Mouse (Mus musculus) MEL (cell line): Measurements from ENCODE around the gene A530016L24Rik.

Experiments used
- BHLHE40 ChIP-seq: IDR thresholded peaks from 2 replicates; pipeline ENCODE4 v1.6.1; 2012; ENCODE audit warnings: low read depth, mild to moderate bottlenecking, inconsistent platforms, low read length, improper control_type of control experiment, borderline replicate concordance
- CTCF ChIP-seq, 3 experiments: IDR thresholded peaks in 2 of 3; conservative IDR thresholded peaks in 1 of 3; 2 replicates each; pipeline ENCODE4 v1.5.1; 2011 to 2012; ENCODE audit warnings: low read length in 3 of 3, low read depth in 2 of 3, mild to moderate bottlenecking in 2 of 3, improper control_type of control experiment in 1 of 3, inconsistent platforms in 1 of 3, mixed read lengths in 1 of 3, moderate library complexity in 1 of 3; ENCODE audit not compliant: control insufficient read depth in 1 of 3, insufficient read depth in 1 of 3, poor library complexity in 1 of 3, severe bottlenecking in 1 of 3
- EP300 ChIP-seq, 2 experiments: IDR thresholded peaks; 2 replicates each; pipeline ENCODE4 v1.6.1; 2011; ENCODE audit warnings: improper control_type of control experiment in 2 of 2, low read length in 2 of 2, low read depth in 1 of 2, mild to moderate bottlenecking in 1 of 2
- MAX ChIP-seq: IDR thresholded peaks from 2 replicates; pipeline ENCODE4 v1.6.1; 2011; ENCODE audit warnings: low read length, improper control_type of control experiment
- MEF2A ChIP-seq: IDR thresholded peaks from 2 replicates; pipeline ENCODE4 v1.6.1; 2014; ENCODE audit warnings: low read depth, mild to moderate bottlenecking, inconsistent platforms, low read length, improper control_type of control experiment; ENCODE audit not compliant: poor library complexity, insufficient replicate concordance, severe bottlenecking; ENCODE audit errors: extremely low read depth
- MXI1 ChIP-seq: IDR thresholded peaks from 2 replicates; pipeline ENCODE4 v1.6.1; 2011; ENCODE audit warnings: mild to moderate bottlenecking, low read depth, low read length, improper control_type of control experiment
- NELFE ChIP-seq: IDR thresholded peaks from 2 replicates; pipeline ENCODE4 v1.6.1; 2011; ENCODE audit warnings: low read depth, low read length, improper control_type of control experiment
- POLR2A ChIP-seq, 2 experiments: IDR thresholded peaks; 2 replicates each; pipeline ENCODE4 v1.6.1; 2011 to 2012; ENCODE audit warnings: low read length in 2 of 2, mild to moderate bottlenecking in 2 of 2, control low read depth in 1 of 2, improper control_type of control experiment in 1 of 2, low read depth in 1 of 2, moderate library complexity in 1 of 2; ENCODE audit not compliant: control insufficient read depth in 1 of 2, insufficient read depth in 1 of 2, poor library complexity in 1 of 2

DNA sequence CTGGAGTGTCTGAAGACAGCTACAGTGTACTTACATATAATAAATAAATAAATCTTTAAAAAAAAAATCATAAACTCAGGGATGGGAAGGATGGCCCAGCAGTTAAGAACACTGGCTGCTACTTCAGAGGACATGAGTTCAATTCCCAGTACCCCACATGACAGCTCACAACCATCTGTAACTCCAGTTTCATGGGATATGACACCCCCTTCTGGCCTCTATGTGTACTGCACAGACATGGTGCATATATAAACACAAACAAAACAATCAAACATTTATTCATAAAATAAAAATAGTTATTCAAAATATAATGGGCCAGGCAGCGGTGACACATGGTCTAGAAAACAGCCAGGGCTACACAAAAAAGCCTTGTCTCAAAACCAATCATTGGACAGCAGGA is 60.0 kb downstream of the A530016L24Rik start:
- TF ChIP-seq POLR2A (IDR thresholded peaks at IDR 0.05; ENCODE audit: control insufficient read depth in 1 of 2, insufficient read depth in 1 of 2, low read depth in 1 of 2, low read length in 2 of 2, poor library complexity in 1 of 2), result no peak
- TF ChIP-seq MXI1, result no peak
- TF ChIP-seq CTCF (IDR thresholded peaks at IDR 0.05 in 2 of 3, conservative IDR thresholded peaks at IDR 0.05 in 1 of 3; ENCODE audit: control insufficient read depth in 1 of 3, insufficient read depth in 1 of 3, low read depth in 2 of 3, low read length in 3 of 3, poor library complexity in 1 of 3, severe bottlenecking in 1 of 3), result peak in 2 of 3 experiments; percentile 60 to 61; a peak in 4 of 6 replicates
- no peak for TF ChIP-seq EP300 (IDR thresholded peaks at IDR 0.05; ENCODE audit: low read depth in 1 of 2, low read length in 2 of 2)
- TF ChIP-seq NELFE, result no peak
- TF ChIP-seq BHLHE40, result no peak
- TF ChIP-seq MAX, result no peak
- no peak for TF ChIP-seq MEF2A
